Mouse (Mus musculus): ENCODE measurements around the gene Ppfia2. TPM values are rescaled to one million over a fixed set of nuclear protein-coding genes. Genes with fewer than 3 reads are reported as not detected.

Gene Ppfia2
- total and polyA plus RNA-seq, 3 experiments = 0.22 TPM; not detected in 2

GRCm38 (mm10) chr10:106609177-106609981 lies 139.2 kb downstream of the Ppfia2 start:
- TF ChIP-seq POLR2AphosphoS5 (IDR thresholded peaks at IDR 0.05; ENCODE audit: insufficient replicate concordance, low read depth, low read length) (no peak), TAL1 (conservative IDR thresholded peaks at IDR 0.05; ENCODE audit: low read depth, low read length) (no peak), GATA2 (IDR thresholded peaks at IDR 0.05; ENCODE audit: borderline replicate concordance, low read depth, low read length) (no peak), GATA1 (IDR thresholded peaks at IDR 0.05; ENCODE audit: borderline replicate concordance, low read length) (no peak), CTCF (IDR thresholded peaks at IDR 0.05; ENCODE audit: low read depth, low read length) (no peak)
- 0 out of 2 replicates have a peak, but pooled peaks cover 1% of the 10 kb centered on the region for H3K9me3 ChIP-seq (replicated peaks)
- no peak for ATAC-seq (ENCODE audit: extremely low read depth, insufficient number of reproducible peaks, low FRiP score, poor library complexity, severe bottlenecking)
- no peaks in the 10 kb centered on the region for H3K36me3 ChIP-seq (replicated peaks)
- DNase-seq (ENCODE audit: low spot score) = no peak
- H3K27me3 ChIP-seq (ENCODE audit: insufficient read depth, low read length) = no peaks in the 10 kb centered on the region
- no peak overlapping the region for H3K4me3 ChIP-seq (ENCODE audit: low read depth, low read length)
- H3K4me1 ChIP-seq (ENCODE audit: insufficient read depth, low read depth, low read length) = no peaks in the 10 kb centered on the region

- Histone ChIP-seq H3K27me3 (ENCODE audit: insufficient read depth, low read length) (no peaks in the 10 kb centered on the region), H3K4me3 (ENCODE audit: low read depth, low read length) (no peak overlapping the region), H3K4me1 (ENCODE audit: insufficient read depth, low read depth, low read length) (no peaks in the 10 kb centered on the region), H3K9me3 (replicated peaks) (0 out of 2 replicates have a peak, but pooled peaks cover 1% of the 10 kb centered on the region), H3K36me3 (replicated peaks) (no peaks in the 10 kb centered on the region)
- DNase-seq (ENCODE audit: low spot score) (no peak), ATAC-seq (ENCODE audit: extremely low read depth, insufficient number of reproducible peaks, low FRiP score, poor library complexity, severe bottlenecking) (no peak)
- TF ChIP-seq GATA1 (IDR thresholded peaks at IDR 0.05; ENCODE audit: borderline replicate concordance, low read length) = no peak
- no peak for TF ChIP-seq GATA2 (IDR thresholded peaks at IDR 0.05; ENCODE audit: borderline replicate concordance, low read depth, low read length)
- no peak for TF ChIP-seq POLR2AphosphoS5 (IDR thresholded peaks at IDR 0.05; ENCODE audit: insufficient replicate concordance, low read depth, low read length)
- TF ChIP-seq CTCF (IDR thresholded peaks at IDR 0.05; ENCODE audit: low read depth, low read length) = no peak
- no peak for TF ChIP-seq TAL1 (conservative IDR thresholded peaks at IDR 0.05; ENCODE audit: low read depth, low read length)
Measured at GRCm38 (mm10) chr10:106610222-106610621, 140.1 kb downstream of the Ppfia2 start.

- Histone ChIP-seq H3K36me3 (replicated peaks) (no peaks in the 10 kb centered on the region), H3K9me3 (replicated peaks) (no peaks in the 10 kb centered on the region), H3K4me3 (ENCODE audit: low read depth, low read length) (no peak overlapping the region), H3K27me3 (ENCODE audit: insufficient read depth, low read length) (no peaks in the 10 kb centered on the region), H3K4me1 (ENCODE audit: insufficient read depth, low read depth, low read length) (no peaks in the 10 kb centered on the region)
- ATAC-seq (ENCODE audit: extremely low read depth, insufficient number of reproducible peaks, low FRiP score, poor library complexity, severe bottlenecking) (no peak), DNase-seq (ENCODE audit: low spot score) (no peak)
- TF ChIP-seq CTCF (IDR thresholded peaks at IDR 0.05; ENCODE audit: low read depth, low read length) = no peak
- TF ChIP-seq POLR2AphosphoS5 (IDR thresholded peaks at IDR 0.05; ENCODE audit: insufficient replicate concordance, low read depth, low read length) = no peak
- TF ChIP-seq TAL1 (conservative IDR thresholded peaks at IDR 0.05; ENCODE audit: low read depth, low read length) = no peak
- TF ChIP-seq GATA1 (IDR thresholded peaks at IDR 0.05; ENCODE audit: borderline replicate concordance, low read length) = no peak
- no peak for TF ChIP-seq GATA2 (IDR thresholded peaks at IDR 0.05; ENCODE audit: borderline replicate concordance, low read depth, low read length)
Measured at GRCm38 (mm10) chr10:106618194-106618593, 148.1 kb downstream of the Ppfia2 start.

- Histone ChIP-seq H3K4me3 (ENCODE audit: low read depth, low read length) (no peak overlapping the region), H3K27me3 (ENCODE audit: insufficient read depth, low read length) (no peaks in the 10 kb centered on the region), H3K9me3 (replicated peaks) (0 out of 2 replicates have a peak, but pooled peaks cover 2% of the 10 kb centered on the region), H3K36me3 (replicated peaks) (no peaks in the 10 kb centered on the region), H3K4me1 (ENCODE audit: insufficient read depth, low read depth, low read length) (no peaks in the 10 kb centered on the region)
- TF ChIP-seq GATA1 (IDR thresholded peaks at IDR 0.05; ENCODE audit: borderline replicate concordance, low read length) (no peak), POLR2AphosphoS5 (IDR thresholded peaks at IDR 0.05; ENCODE audit: insufficient replicate concordance, low read depth, low read length) (no peak), TAL1 (conservative IDR thresholded peaks at IDR 0.05; ENCODE audit: low read depth, low read length) (no peak), CTCF (IDR thresholded peaks at IDR 0.05; ENCODE audit: low read depth, low read length) (no peak), GATA2 (IDR thresholded peaks at IDR 0.05; ENCODE audit: borderline replicate concordance, low read depth, low read length) (no peak)
- ATAC-seq (ENCODE audit: extremely low read depth, insufficient number of reproducible peaks, low FRiP score, poor library complexity, severe bottlenecking) = no peak
- DNase-seq (ENCODE audit: low spot score) = no peak
Measured at GRCm38 (mm10) chr10:106620952-106621351, 150.8 kb downstream of the Ppfia2 start.

- Histone ChIP-seq H3K9me3 (replicated peaks) (0 out of 2 replicates have a peak, but pooled peaks cover 2% of the 10 kb centered on the region), H3K4me1 (ENCODE audit: insufficient read depth, low read depth, low read length) (no peaks in the 10 kb centered on the region), H3K4me3 (ENCODE audit: low read depth, low read length) (no peak overlapping the region), H3K27me3 (ENCODE audit: insufficient read depth, low read length) (no peaks in the 10 kb centered on the region), H3K36me3 (replicated peaks) (no peaks in the 10 kb centered on the region)
- TF ChIP-seq POLR2AphosphoS5 (IDR thresholded peaks at IDR 0.05; ENCODE audit: insufficient replicate concordance, low read depth, low read length) = no peak
- TF ChIP-seq TAL1 (conservative IDR thresholded peaks at IDR 0.05; ENCODE audit: low read depth, low read length) = no peak
- no peak for TF ChIP-seq GATA1 (IDR thresholded peaks at IDR 0.05; ENCODE audit: borderline replicate concordance, low read length)
- no peak for ATAC-seq (ENCODE audit: extremely low read depth, insufficient number of reproducible peaks, low FRiP score, poor library complexity, severe bottlenecking)
- DNase-seq (ENCODE audit: low spot score) = no peak
Measured at GRCm38 (mm10) chr10:106623342-106623741, 153.2 kb downstream of the Ppfia2 start.

DNA sequence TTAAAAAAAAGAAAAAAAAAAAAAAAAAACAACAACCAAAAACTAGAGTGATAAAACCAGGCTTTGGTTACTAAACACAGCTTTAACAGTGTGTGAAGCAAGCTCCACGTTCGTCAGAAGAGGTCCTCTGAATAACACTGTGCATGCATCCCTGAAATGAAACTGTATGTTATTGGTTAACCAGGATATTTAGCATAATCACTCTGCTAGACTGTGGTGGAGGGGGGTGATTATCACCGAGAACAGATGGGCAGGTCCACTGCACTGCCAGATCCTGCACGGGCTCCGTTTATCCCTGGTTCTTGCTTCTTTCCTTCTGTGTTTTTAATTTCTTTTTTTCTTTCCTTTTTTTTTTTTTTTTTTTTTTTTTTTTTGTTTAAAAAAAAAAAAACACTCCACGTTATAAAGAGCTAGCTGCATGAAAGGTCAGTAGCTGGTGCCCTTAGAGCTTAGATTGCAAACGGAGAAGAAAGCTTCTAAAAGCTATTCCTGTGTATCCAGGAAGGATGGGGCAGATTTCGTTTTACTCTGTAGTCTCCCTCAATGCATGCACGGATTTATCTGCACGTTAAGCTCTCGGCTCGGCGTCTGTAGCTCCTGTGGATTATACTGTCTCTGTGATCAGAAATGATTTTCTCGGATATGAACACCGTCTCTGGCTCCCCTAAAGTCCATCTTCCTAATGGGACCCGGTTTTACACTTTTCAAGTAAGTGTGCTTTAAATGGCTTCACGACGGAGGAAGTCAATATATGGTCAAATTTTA lies 162.2 kb downstream of the Ppfia2 start:
- Histone ChIP-seq H3K27me3 (ENCODE audit: insufficient read depth, low read length) (no peaks in the 10 kb centered on the region), H3K9me3 (replicated peaks) (no peaks in the 10 kb centered on the region), H3K4me3 (ENCODE audit: low read depth, low read length) (no peak overlapping the region), H3K4me1 (ENCODE audit: insufficient read depth, low read depth, low read length) (no peaks in the 10 kb centered on the region), H3K36me3 (replicated peaks) (no peaks in the 10 kb centered on the region)
- TF ChIP-seq POLR2AphosphoS5 (IDR thresholded peaks at IDR 0.05; ENCODE audit: insufficient replicate concordance, low read depth, low read length) (no peak), GATA2 (IDR thresholded peaks at IDR 0.05; ENCODE audit: borderline replicate concordance, low read depth, low read length) (no peak), TAL1 (conservative IDR thresholded peaks at IDR 0.05; ENCODE audit: low read depth, low read length) (no peak), GATA1 (IDR thresholded peaks at IDR 0.05; ENCODE audit: borderline replicate concordance, low read length) (no peak), CTCF (IDR thresholded peaks at IDR 0.05; ENCODE audit: low read depth, low read length) (no peak)
- no peak for ATAC-seq (ENCODE audit: extremely low read depth, insufficient number of reproducible peaks, low FRiP score, poor library complexity, severe bottlenecking)
- no peak for DNase-seq (ENCODE audit: low spot score)
